Comparison of ENCODE assay signal across 8 mouse cellular contexts in the genomic region with DNA sequence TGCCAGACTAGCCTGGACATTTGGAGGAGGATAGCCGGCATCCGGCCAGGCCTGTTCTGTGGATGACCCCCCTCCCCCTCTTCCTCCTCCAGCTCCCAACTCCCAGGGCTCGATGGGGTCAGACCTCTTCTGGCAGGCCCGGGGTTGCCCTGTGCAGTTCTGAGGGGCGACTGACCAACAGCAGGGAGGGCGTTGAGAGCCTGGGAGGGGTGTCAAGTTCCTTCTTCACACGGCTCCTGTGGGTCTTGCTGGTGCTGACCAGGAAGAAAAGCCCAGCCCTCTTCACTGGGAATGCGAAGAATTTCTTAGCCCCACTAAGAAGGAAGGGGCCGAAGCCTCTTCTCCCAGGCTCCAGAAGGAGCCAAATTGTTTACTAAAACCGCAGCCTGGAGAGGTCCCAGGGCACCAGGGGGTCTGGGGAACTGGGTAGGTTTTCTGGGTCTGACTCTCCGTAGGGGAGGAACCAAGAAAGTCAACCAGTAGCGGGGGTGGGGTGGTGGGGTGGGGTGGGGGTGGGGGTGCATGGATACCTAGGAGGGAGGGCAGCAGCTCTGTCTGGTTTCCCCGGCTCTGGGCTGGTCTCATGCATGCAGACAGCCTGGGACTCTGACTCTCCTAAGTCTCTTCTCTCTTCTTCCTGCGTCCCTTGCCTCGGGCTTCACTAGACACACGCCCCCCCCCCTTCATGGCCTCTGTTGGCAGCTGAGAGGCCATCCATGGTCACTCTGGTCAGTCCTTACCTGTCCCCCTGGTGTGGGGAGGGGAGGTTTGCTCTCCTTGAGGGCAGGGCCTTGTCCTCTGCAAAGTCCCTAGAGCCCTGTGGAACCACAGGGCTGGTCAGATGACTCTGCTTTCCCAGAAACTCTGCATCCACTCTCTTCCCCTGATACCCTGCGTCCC. TPM values are rescaled to one million over a fixed set of nuclear protein-coding genes. Genes with fewer than 3 reads are reported as not detected.
DNase-seq lines count a peak whose midpoint lies in the region; ATAC-seq and TF ChIP-seq lines count a peak whose summit lies in the region.

No protein-coding gene starts in this region.

- H3K36me3 ChIP-seq in embryonic facial prominence, embryonic 15.5 days = no peaks in the 10 kb centered on the region
- no peaks in the 10 kb centered on the region for H3K36me3 ChIP-seq in myocyte (ENCODE audit: control insufficient read depth, insufficient read depth)

- no peak overlapping the region for H3K9ac ChIP-seq in embryonic facial prominence, embryonic 15.5 days

- peak; percentile 26 for TF ChIP-seq POLR2A in myocyte (IDR thresholded peaks at IDR 0.05; ENCODE audit: insufficient read length, low read depth)

- H3K79me2 ChIP-seq in myocyte (ENCODE audit: control insufficient read depth, insufficient read depth) = no peaks in the 10 kb centered on the region

- H3K4me1 ChIP-seq in embryonic facial prominence, embryonic 15.5 days = peaks cover 23% of the 10 kb centered on the region

- no peak overlapping the region for H3K4me3 ChIP-seq in embryonic facial prominence, embryonic 15.5 days (replicated peaks)
- H3K4me3 ChIP-seq in myocyte = peak overlapping the region; percentile 20

- peak; percentile 40 for DNase-seq in ovary, postnatal 36 days (ENCODE audit: low spot score)
- no peak for DNase-seq in ovary, postnatal 10 days (ENCODE audit: low spot score)
- DNase-seq in kidney, postnatal 36 days = peak; percentile 64 to 67
- DNase-seq in frontal cortex, postnatal 10 days (ENCODE audit: low spot score in 2 of 2) = no peak
- no peak for DNase-seq in cerebellum, adult 8-10 months

- no peak overlapping the region for H3K4me2 ChIP-seq in embryonic facial prominence, embryonic 15.5 days (replicated peaks)
- H3K4me2 ChIP-seq in myocyte (ENCODE audit: low read depth) = peak overlapping the region; percentile 89

- H3K27me3 ChIP-seq in embryonic facial prominence, embryonic 15.5 days = no peaks in the 10 kb centered on the region
- no peaks in the 10 kb centered on the region for H3K27me3 ChIP-seq in myocyte (ENCODE audit: control insufficient read depth, insufficient read depth, insufficient read length)

- peak overlapping the region; percentile 65 for H3K27ac ChIP-seq in embryonic facial prominence, embryonic 15.5 days (replicated peaks)

- 16% methylated on average over 16 of the region's 17 CpGs for WGBS in embryonic facial prominence, embryonic 15.5 days

- peak; percentile 71 for ATAC-seq in embryonic facial prominence, embryonic 15.5 days (ENCODE audit: insufficient number of reproducible peaks, low FRiP score, low TSS enrichment, low read depth)
- ATAC-seq in megakaryocyte progenitor cell, adult 5-6 weeks (replicated peaks; ENCODE audit: poor library complexity) = no peak

- no peak overlapping the region for H3ac ChIP-seq in myocyte (ENCODE audit: control insufficient read depth, insufficient read length)

- no peaks in the 10 kb centered on the region for H3K9me3 ChIP-seq in embryonic facial prominence, embryonic 15.5 days (replicated peaks)

TF ChIP-seq in myocyte, 11 proteins besides CTCF, POLR2A, EP300 and RAD21:
- TF ChIP-seq TCF12 (IDR thresholded peaks at IDR 0.05; ENCODE audit: insufficient read depth, poor library complexity, severe bottlenecking) (no peak), USF1 (IDR thresholded peaks at IDR 0.05; ENCODE audit: low read depth) (peak; percentile 48), POLR2AphosphoS2 (IDR thresholded peaks at IDR 0.05; ENCODE audit: insufficient read length, low read depth) (peak; percentile 14), MYOD1 (IDR thresholded peaks at IDR 0.05; ENCODE audit: control insufficient read depth in 1 of 3, insufficient read length in 2 of 3, low read depth in 2 of 3) (peak in 1 of 3 experiments; percentile 47), MAX (IDR thresholded peaks at IDR 0.05; ENCODE audit: low read depth) (no peak), SRF (IDR thresholded peaks at IDR 0.05; ENCODE audit: control insufficient read depth, insufficient read length, low read depth) (no peak), E2F4 (IDR thresholded peaks at IDR 0.05; ENCODE audit: insufficient read depth) (no peak), MYOG (IDR thresholded peaks at IDR 0.05; ENCODE audit: control insufficient read depth in 1 of 3, insufficient read depth in 1 of 3, insufficient read length in 2 of 3, low read depth in 2 of 3) (peak in 1 of 3 experiments; percentile 78), CEBPB (IDR thresholded peaks at IDR 0.05; ENCODE audit: insufficient read depth, poor library complexity, severe bottlenecking) (no peak)

RNA-seq across cellular contexts. Expression of gene Myh9, which starts 41.1 kb away (rescaled TPM):
- 41.1 and 41.7 TPM in 2 replicates for polyA plus RNA-seq in embryonic facial prominence, embryonic 15.5 days (2015; fragmentation: Nextera tagmentation; extraction: Ambion mirVana)
- 466 TPM for polyA plus RNA-seq in myocyte (2012; fragmentation: generic; extraction: Trizol)
- 167 and 191 TPM in 2 replicates for total RNA-seq in megakaryocyte progenitor cell, adult 5-6 weeks (2015)
- total RNA-seq in megakaryocyte progenitor cell, adult 5-6 weeks (2017) = 238 and 338 TPM in 2 replicates

RNA-seq across cellular contexts. Expression of gene Txn2, which starts 45.8 kb away (rescaled TPM):
- polyA plus RNA-seq in embryonic facial prominence, embryonic 15.5 days (2015; fragmentation: Nextera tagmentation; extraction: Ambion mirVana) = 225 and 235 TPM in 2 replicates
- 383 TPM for polyA plus RNA-seq in myocyte (2012; fragmentation: generic; extraction: Trizol)
- total RNA-seq in megakaryocyte progenitor cell, adult 5-6 weeks (2015) = 196 and 255 TPM in 2 replicates
- total RNA-seq in megakaryocyte progenitor cell, adult 5-6 weeks (2017) = 44.4 and 60.6 TPM in 2 replicates

Comparison
In these comparisons a context has a peak if more than half of its experiments do, and no peak if none do; other contexts are left out.
1. DNase-seq: peak in ovary, postnatal 36 days (single experiment) and kidney, postnatal 36 days (2 of 2); none in ovary, postnatal 10 days (single experiment), frontal cortex, postnatal 10 days (0 of 2) and cerebellum, adult 8-10 months (single experiment).
2. RNA of gene Myh9, which starts 41.1 kb away (polyA plus RNA-seq): 466 TPM in myocyte (single experiment); 41.1 to 41.7 TPM in embryonic facial prominence, embryonic 15.5 days; every median in the first group is over 10 times any median in the second.